Mouse (Mus musculus) embryo, embryonic 11 days (tissue): ENCODE results near the gene Gm9747.

Source experiments
- DNase-seq: peaks from one replicate; pipeline ENCODE4 v3.0.0-alpha.2; 2015

Gm9747 gene

DNA sequence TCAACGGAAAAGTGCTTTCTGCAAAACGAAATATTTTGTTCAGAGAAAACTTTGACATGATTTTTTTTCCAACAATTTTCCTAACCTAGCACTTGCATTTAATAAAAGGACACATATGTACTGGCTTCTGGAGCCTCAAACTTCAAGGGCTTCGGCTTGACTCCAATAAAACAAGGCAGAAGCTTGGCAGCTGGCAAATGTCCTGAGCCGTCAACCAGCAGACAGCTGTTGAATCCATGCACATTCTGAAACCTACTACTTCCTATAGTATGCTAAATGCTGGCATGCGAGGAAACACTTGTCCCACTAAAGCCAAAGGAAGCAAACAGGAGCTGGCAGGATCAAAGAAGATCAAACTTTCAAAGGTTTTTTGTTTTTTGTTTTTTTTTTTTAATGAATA, 24.5 kb downstream of the Gm9747 start:
- DNase-seq: peak; percentile 38

- DNase-seq: peak; percentile 45
These were observed 25.4 kb downstream of the Gm9747 start for GRCm38 (mm10) chr1:82258331-82258730.

DNA sequence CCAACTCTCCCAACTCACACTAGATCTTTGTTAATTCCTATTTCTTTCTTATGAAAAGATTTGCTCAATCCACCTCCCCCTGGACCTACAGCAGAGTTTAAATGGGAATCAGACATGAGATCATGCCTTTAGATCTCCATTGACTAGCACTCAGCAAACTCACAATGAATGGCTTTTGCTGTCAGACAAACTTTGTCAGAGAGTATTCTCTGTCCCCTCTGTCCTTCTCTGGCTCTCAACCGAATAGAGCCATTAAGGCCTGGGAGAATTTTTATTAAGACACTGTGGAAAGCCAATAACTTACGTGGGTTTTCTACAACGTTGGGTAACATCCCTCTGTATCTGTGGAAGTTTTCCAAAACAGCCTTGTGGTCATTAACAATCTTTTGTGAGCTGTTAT, 27.1 kb downstream of the Gm9747 start:
- DNase-seq: no peak

- peak; percentile 52 for DNase-seq
These were observed 28.2 kb downstream of the Gm9747 start for GRCm38 (mm10) chr1:82261053-82261618.

DNA sequence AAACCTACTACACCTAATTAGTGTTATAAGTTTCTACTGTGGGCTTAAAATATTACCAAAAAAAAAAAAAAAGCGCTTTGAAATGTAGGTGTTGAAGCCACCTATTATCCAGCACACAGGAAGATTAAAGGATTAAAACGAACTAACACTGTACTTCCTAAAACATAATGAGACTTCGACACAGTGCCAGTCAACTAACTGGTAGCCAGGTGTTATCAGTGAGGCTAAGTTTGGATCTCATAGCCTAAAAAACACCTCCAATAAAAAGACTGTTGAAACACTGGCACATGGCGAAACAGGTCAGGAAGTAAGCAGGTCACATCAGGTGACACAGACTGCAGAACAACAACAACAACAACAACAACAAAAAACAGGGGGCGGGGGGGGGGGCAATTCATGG, 28.7 kb downstream of the Gm9747 start:
- no peak for DNase-seq

DNA sequence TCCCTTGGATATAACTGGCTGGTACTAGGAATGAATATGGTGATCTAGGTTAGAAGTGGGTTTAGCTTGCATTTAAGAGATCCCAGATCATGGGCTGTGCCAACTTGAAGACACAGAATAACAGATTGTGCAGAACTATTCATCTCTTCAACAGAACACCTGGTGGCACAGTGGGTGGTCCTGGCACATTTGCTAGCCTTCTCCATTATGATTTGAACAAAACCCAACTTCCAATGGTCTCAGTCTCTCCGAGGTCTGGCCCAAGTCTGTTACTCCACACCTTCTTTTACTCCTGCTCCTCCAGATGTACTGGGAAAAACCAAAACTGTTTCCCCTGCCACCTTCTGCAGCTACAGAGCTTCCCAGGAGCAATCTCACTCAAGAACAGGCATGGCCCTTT, 29.4 kb downstream of the Gm9747 start:
- no peak for DNase-seq

DNA sequence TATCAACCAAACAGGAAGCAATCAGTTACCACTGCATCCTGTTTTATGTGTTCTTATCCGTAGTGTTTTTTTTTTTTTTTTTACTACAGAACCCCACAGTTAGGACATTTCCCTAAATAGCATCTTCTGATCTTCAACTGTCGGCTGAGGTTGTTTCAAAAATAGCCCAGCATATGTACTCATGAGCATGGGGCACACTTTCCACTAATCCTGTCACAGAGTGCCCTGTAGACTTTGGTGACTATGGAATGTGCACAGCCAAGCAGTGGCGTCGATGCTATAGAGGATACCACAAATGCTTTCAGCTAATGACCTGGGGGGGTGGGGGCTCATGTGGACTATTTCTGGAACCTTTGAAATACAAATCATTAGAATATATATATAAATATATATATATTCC, 34.6 kb downstream of the Gm9747 start:
- no peak for DNase-seq

DNA sequence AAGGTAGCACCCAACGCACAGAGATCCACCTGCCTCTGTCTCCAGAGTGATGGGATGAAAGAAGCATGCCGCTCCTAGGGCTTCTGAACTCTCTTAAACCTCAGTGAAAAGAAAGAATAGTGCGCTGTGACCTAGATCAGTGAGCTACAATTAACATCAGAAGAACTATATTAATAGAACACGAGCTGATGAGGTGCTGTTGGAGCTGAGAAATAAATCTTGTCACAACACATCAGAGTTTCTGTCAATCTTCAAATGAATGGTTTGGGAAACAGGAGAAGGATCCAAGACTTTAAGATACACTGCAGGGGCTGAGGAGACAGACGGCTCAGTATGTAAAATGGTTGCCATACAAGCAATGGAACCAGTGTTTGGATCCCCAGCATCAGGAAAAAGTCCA, 39.3 kb downstream of the Gm9747 start:
- DNase-seq: no peak

DNA sequence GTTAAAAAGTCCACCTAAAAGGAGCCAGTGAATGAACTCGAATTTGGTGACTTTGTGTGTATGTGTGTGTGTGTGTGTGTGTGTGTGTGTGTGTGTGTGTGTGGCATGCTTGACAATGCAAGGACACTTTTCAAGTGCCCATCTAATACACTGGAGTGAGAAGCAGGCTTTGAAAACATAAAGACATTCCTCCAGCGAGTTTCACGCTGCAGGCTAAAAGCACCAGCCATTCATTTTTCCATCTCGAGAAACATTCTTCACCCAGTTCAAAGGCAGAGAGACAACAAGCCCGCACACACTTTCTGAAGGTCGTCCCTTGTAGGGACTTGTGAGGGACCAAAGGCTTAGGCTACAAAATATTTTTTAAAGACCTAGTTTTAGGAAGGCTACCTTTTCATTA, 40.6 kb downstream of the Gm9747 start:
- no peak for DNase-seq

- no peak for DNase-seq
These were observed 41.4 kb downstream of the Gm9747 start for GRCm38 (mm10) chr1:82274361-82274760.

GRCm38 (mm10) chr1:82279768-82280167, 46.9 kb downstream of the Gm9747 start:
- DNase-seq: no peak

GRCm38 (mm10) chr1:82281823-82282222, 48.9 kb downstream of the Gm9747 start:
- DNase-seq: no peak

- peak; percentile 95 for DNase-seq
These were observed 50.2 kb downstream of the Gm9747 start for GRCm38 (mm10) chr1:82282992-82283611.

DNA sequence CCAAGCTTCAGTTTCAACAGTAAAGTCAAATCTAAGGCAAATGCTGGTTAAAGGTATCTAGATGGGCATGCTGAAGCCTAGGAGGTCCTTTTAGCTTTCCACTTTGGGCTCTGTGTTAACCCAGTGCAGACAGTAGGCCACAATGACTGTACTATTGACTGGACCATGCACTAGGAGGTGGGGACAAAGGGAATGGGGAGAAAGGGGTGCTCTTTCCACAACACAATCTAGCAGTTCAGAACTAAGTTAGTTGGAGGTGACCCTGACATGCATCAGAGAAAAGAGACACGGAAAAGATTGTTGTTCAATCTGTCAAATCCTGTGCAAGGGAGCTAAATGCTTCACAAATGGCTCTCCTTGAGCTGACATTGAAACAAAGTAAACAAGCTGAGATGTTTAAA, 51.0 kb downstream of the Gm9747 start:
- peak; percentile 39 for DNase-seq

- no peak for DNase-seq
These were observed 51.5 kb downstream of the Gm9747 start for GRCm38 (mm10) chr1:82284403-82284802.
